Mouse (Mus musculus) limb, embryonic 14.5 days (tissue): ENCODE results near the gene Cfap298. TPM values are rescaled to one million over a fixed set of nuclear protein-coding genes. Genes with fewer than 3 reads are reported as not detected.

Experiments
- ATAC-seq: fragments of 200-750 bp; cut with Nextera tagmentation; 2 replicates; pipeline ENCODE4 v1.8.0; 2017; ENCODE audit warnings: low read depth, moderate number of reproducible peaks, moderate TSS enrichment; ENCODE audit not compliant: low FRiP score
- DNase-seq: peaks from one replicate; pipeline ENCODE4 v3.0.0-alpha.2; 2015; ENCODE audit warnings: low spot score
- H3K27ac ChIP-seq: fragments of 300-500 bp; sonication (generic); replicated peaks from 2 replicates; pipeline ENCODE4 v1.5.1; 2014; ENCODE audit warnings: low read depth, mild to moderate bottlenecking, low read length, moderate library complexity, mixed read lengths
- H3K27me3 ChIP-seq: fragments of 300-500 bp; sonication (generic); 2 replicates; pipeline ENCODE4 v1.6.1; 2014; ENCODE audit warnings: low read length, mixed read lengths; ENCODE audit not compliant: control insufficient read depth, insufficient read depth
- H3K36me3 ChIP-seq: fragments of 300-500 bp; sonication (generic); 2 replicates; pipeline ENCODE4 v1.6.1; 2014; ENCODE audit warnings: mild to moderate bottlenecking, low read length, moderate library complexity, mixed read lengths; ENCODE audit not compliant: control insufficient read depth, insufficient read depth
- H3K4me1 ChIP-seq: fragments of 300-500 bp; sonication (generic); 2 replicates; pipeline ENCODE4 v1.6.1; 2014; ENCODE audit warnings: antibody characterized with exemption, low read length, mixed read lengths; ENCODE audit not compliant: control insufficient read depth, insufficient read depth
- H3K4me2 ChIP-seq: fragments of 300-500 bp; sonication (generic); replicated peaks from 2 replicates; pipeline ENCODE4 v1.6.1; 2014; ENCODE audit warnings: low read depth, mild to moderate bottlenecking, low read length, moderate library complexity; ENCODE audit not compliant: severe bottlenecking
- H3K4me3 ChIP-seq: fragments of 300-500 bp; sonication (generic); replicated peaks from 2 replicates; pipeline ENCODE4 v1.5.1; 2014; ENCODE audit warnings: low read length
- H3K9ac ChIP-seq: fragments of 300-500 bp; sonication (generic); 2 replicates; pipeline ENCODE4 v1.6.1; 2014; ENCODE audit warnings: mild to moderate bottlenecking, low read depth, low read length, moderate library complexity; ENCODE audit not compliant: severe bottlenecking
- H3K9me3 ChIP-seq: fragments of 300-500 bp; sonication (generic); 2 replicates; pipeline ENCODE4 v1.6.1; 2016; ENCODE audit warnings: low read length; ENCODE audit not compliant: control insufficient read depth
- POLR2A ChIP-seq: fragments of 200-500 bp; IDR thresholded peaks from 2 replicates; pipeline ENCODE4 v1.8.0; 2012; ENCODE audit warnings: inconsistent platforms, mild to moderate bottlenecking, moderate library complexity, borderline replicate concordance; ENCODE audit not compliant: insufficient read depth, insufficient read length; ENCODE audit errors: extremely low read depth
- WGBS: fragments of 180-500 bp; shearing (Covaris S2); extraction: QIAGEN DNeasy Blood & Tissue Kit; methylation state at CpG from one replicate; pipeline ENCODE4 v1.1.7; 2014; 5-methylcytosine and 5-hydroxymethylcytosine counted together
- polyA plus RNA-seq, 2 experiments: library from polyadenylated mRNA; depleted of rRNA in 1 of 2; stranded (reverse) in 1 of 2; unstranded in 1 of 2; fragments of >200 nt; fragmentation: Nextera tagmentation in 1 of 2; extraction: Ambion mirVana in 1 of 2; gene quantifications; 2 replicates each; pipeline versions ENCODE4 v1.2.1 to v1.2.3; 2012 to 2014

The Cfap298 gene
- polyA plus RNA-seq, 2 experiments = 17.0 to 30.7 TPM

- Histone ChIP-seq H3K4me1 (no peaks in the 10 kb centered on the region), H3K4me2 (no peak overlapping the region), H3K27ac (no peak overlapping the region), H3K9me3 (no peaks in the 10 kb centered on the region), H3K36me3 (peaks cover 34% of the 10 kb centered on the region), H3K27me3 (no peaks in the 10 kb centered on the region), H3K9ac (no peak overlapping the region), H3K4me3 (no peak overlapping the region)
- WGBS = 88% methylated on average over 8 of the region's 8 CpGs
- no peak for DNase-seq
- no peak for TF ChIP-seq POLR2A
- no peak for ATAC-seq
Observed at GRCm38 (mm10) chr16:90946977-90947376, 12.1 kb upstream of the Cfap298 start.

- H3K27ac ChIP-seq = no peak overlapping the region
- no peaks in the 10 kb centered on the region for H3K4me1 ChIP-seq
- no peaks in the 10 kb centered on the region for H3K9me3 ChIP-seq
- DNase-seq = no peak
- H3K4me2 ChIP-seq = no peak overlapping the region
- no peak for TF ChIP-seq POLR2A
- H3K27me3 ChIP-seq = no peaks in the 10 kb centered on the region
- no peak for ATAC-seq
- H3K36me3 ChIP-seq = peaks cover 34% of the 10 kb centered on the region
- H3K9ac ChIP-seq = no peak overlapping the region
- 93% methylated on average over 7 of the region's 7 CpGs for WGBS
- no peak overlapping the region for H3K4me3 ChIP-seq
Observed at GRCm38 (mm10) chr16:90941246-90941645, 6.3 kb upstream of the Cfap298 start.

DNA sequence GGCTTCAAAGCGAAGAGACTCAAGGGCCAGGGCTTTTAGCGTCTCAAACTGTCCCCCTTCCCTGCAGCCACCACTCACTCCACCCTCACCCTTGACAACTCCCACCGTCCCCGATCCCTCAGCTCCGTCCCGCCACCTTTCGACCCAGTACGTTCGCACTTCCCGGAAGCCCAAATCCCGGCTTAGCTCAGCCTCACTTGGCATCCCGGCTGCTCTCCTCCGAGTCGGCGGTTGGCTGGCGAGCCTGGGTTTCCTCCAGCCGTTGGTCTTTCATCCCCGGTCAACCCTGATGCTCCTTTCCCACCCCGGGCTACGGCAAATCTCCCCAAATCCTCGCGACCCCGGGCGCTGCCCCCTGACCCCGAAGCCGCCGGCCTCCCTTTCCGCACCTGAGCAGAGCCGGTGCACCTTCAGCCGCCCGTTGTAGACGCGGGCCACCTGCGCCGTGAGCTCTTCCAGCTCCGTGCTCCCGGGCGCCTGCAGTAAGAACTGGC is 674 bp downstream of the Cfap298 start:
- Histone ChIP-seq H3K27me3 (no peaks in the 10 kb centered on the region), H3K36me3 (peaks cover 15% of the 10 kb centered on the region), H3K4me2 (peak overlapping the region; percentile 75), H3K27ac (peak overlapping the region; percentile 83), H3K4me1 (peaks cover 3% of the 10 kb centered on the region; the same call in 1 of the 2 replicates), H3K9me3 (no peaks in the 10 kb centered on the region), H3K4me3 (peak overlapping the region; percentile 82), H3K9ac (peak overlapping the region; percentile 71)
- DNase-seq (peak; percentile 52), ATAC-seq (peak; percentile 38; the same call in 1 of the 2 replicates)
- TF ChIP-seq POLR2A = 0 out of 2 replicates have a peak, but pooled peaks have one; percentile 6
- WGBS = under 1% methylated on average over 38 of the region's 38 CpGs

GRCm38 (mm10) chr16:90933534-90934176 is 1.3 kb downstream of the Cfap298 start:
- H3K9ac ChIP-seq = peak overlapping the region; percentile 71
- H3K4me3 ChIP-seq = peak overlapping the region; percentile 82
- no peak for TF ChIP-seq POLR2A
- H3K9me3 ChIP-seq = no peaks in the 10 kb centered on the region
- H3K36me3 ChIP-seq = peaks cover 15% of the 10 kb centered on the region
- no peak for ATAC-seq
- H3K27ac ChIP-seq = peak overlapping the region; percentile 83
- 25% methylated on average over 13 of the region's 13 CpGs for WGBS
- DNase-seq = peak; percentile 13
- peak overlapping the region; percentile 75 for H3K4me2 ChIP-seq
- no peaks in the 10 kb centered on the region for H3K27me3 ChIP-seq
- peaks cover 3% of the 10 kb centered on the region; the same call in 1 of the 2 replicates for H3K4me1 ChIP-seq

GRCm38 (mm10) chr16:90927446-90927845 is 7.5 kb downstream of the Cfap298 start:
- no peak overlapping the region for H3K9ac ChIP-seq
- H3K27me3 ChIP-seq = no peaks in the 10 kb centered on the region
- no peak overlapping the region for H3K4me2 ChIP-seq
- TF ChIP-seq POLR2A = no peak
- peaks cover 17% of the 10 kb centered on the region for H3K36me3 ChIP-seq
- H3K9me3 ChIP-seq = no peaks in the 10 kb centered on the region
- no peaks in the 10 kb centered on the region for H3K4me1 ChIP-seq
- ATAC-seq = no peak
- H3K27ac ChIP-seq = no peak overlapping the region
- WGBS = 82% methylated on average over 4 of the region's 4 CpGs
- DNase-seq = no peak
- no peak overlapping the region for H3K4me3 ChIP-seq

DNA sequence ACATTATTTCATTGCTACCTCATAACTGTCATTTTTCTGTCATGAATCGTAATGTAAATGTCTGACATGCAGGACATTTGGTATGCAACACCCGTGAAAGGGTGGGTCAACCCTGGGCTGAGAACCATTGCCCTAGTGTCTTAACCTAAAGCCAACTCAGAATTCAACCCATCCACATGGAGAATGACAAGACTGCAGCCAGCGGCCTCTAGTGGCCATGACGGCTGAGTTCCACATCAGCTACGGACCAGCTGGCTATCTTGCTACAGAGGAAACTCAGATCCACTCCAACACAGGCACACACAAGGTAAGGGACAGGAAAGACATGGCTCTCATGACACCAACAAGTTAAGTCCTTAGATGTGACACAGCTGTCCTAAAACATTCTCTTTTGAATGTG is 9.5 kb downstream of the Cfap298 start:
- no peak for ATAC-seq
- TF ChIP-seq POLR2A = no peak
- Histone ChIP-seq H3K4me1 (no peaks in the 10 kb centered on the region), H3K9me3 (no peaks in the 10 kb centered on the region), H3K4me3 (no peak overlapping the region), H3K4me2 (no peak overlapping the region), H3K27me3 (no peaks in the 10 kb centered on the region), H3K9ac (no peak overlapping the region), H3K27ac (no peak overlapping the region), H3K36me3 (peaks cover 15% of the 10 kb centered on the region)
- 28% methylated on average over 5 of the region's 5 CpGs for WGBS
- peak; percentile 74 for DNase-seq
